Mouse (Mus musculus): ENCODE measurements at regions not wholly inside any gene's neighbourhood (a gene's known extent, or its start where the extent isn't known, plus 50 kb on each side); places are given as distances from the start of the nearest gene placed in this dataset.

GRCm38 (mm10) chr5:16487969-16488368 lies 65.3 kb upstream of the Hgf start:
- TF ChIP-seq MAFK (IDR thresholded peaks at IDR 0.05; ENCODE audit: insufficient replicate concordance, low read length) (no peak), UBTF (IDR thresholded peaks at IDR 0.05; ENCODE audit: low read depth, low read length) (no peak), ZC3H11A (IDR thresholded peaks at IDR 0.05; ENCODE audit: low read depth, low read length) (no peak), CHD1 (IDR thresholded peaks at IDR 0.05; ENCODE audit: low read depth, low read length) (no peak), CTCF (conservative IDR thresholded peaks at IDR 0.05 in 1 of 2, IDR thresholded peaks at IDR 0.05 in 1 of 2; ENCODE audit: low read depth in 2 of 2, low read length in 2 of 2) (no peak)
- Histone ChIP-seq H3K9me3 (replicated peaks; ENCODE audit: low read length) (no peaks in the 10 kb centered on the region), H3K9ac (ENCODE audit: insufficient read depth, low read depth) (no peak overlapping the region), H3K79me2 (replicated peaks; ENCODE audit: control insufficient read depth, extremely low read depth, insufficient read depth, poor library complexity, severe bottlenecking) (no peaks in the 10 kb centered on the region), H3K4me3 (replicated peaks in 1 of 3; ENCODE audit: low read depth in 2 of 3, low read length in 2 of 3, poor library complexity in 1 of 3) (no peak overlapping the region), H3K27ac (ENCODE audit: insufficient read depth, low read depth) (no peak overlapping the region), H3K4me2 (ENCODE audit: insufficient read depth, low read depth, poor library complexity, severe bottlenecking) (no peak overlapping the region), H3K4me1 (ENCODE audit: control insufficient read depth in 1 of 2, insufficient read depth in 2 of 2) (no peaks in the 10 kb centered on the region), H3K27me3 (replicated peaks) (no peaks in the 10 kb centered on the region), H3K36me3 (replicated peaks in 1 of 2; ENCODE audit: control insufficient read depth in 1 of 2, insufficient read depth in 1 of 2, low read length in 1 of 2) (no peaks in the 10 kb centered on the region)
- in situ Hi-C loops (cut with MboI; ENCODE audit: low pct_ligation_motif_present, low pct_unique_long_range_greater_than_20kb, low sequenced_read_pairs), result no loop called here
- dilution Hi-C loops (cut with MboI; ENCODE audit: extremely low pct_ligation_motif_present, extremely low pct_unique_long_range_greater_than_20kb, low sequenced_read_pairs), result no loop called here
- no peak for DNase-seq (ENCODE audit: extremely low read depth)

GRCm38 (mm10) chr5:16489803-16490202 lies 63.5 kb upstream of the Hgf start:
- Histone ChIP-seq H3K9me3 (replicated peaks; ENCODE audit: low read length) (no peaks in the 10 kb centered on the region), H3K27ac (ENCODE audit: insufficient read depth, low read depth) (no peak overlapping the region), H3K4me3 (replicated peaks in 1 of 3; ENCODE audit: low read depth in 2 of 3, low read length in 2 of 3, poor library complexity in 1 of 3) (no peak overlapping the region), H3K79me2 (replicated peaks; ENCODE audit: control insufficient read depth, extremely low read depth, insufficient read depth, poor library complexity, severe bottlenecking) (no peaks in the 10 kb centered on the region), H3K27me3 (replicated peaks) (no peaks in the 10 kb centered on the region), H3K4me2 (ENCODE audit: insufficient read depth, low read depth, poor library complexity, severe bottlenecking) (no peak overlapping the region), H3K36me3 (replicated peaks in 1 of 2; ENCODE audit: control insufficient read depth in 1 of 2, insufficient read depth in 1 of 2, low read length in 1 of 2) (no peaks in the 10 kb centered on the region), H3K9ac (ENCODE audit: insufficient read depth, low read depth) (no peak overlapping the region), H3K4me1 (ENCODE audit: control insufficient read depth in 1 of 2, insufficient read depth in 2 of 2) (no peaks in the 10 kb centered on the region)
- TF ChIP-seq GABPA (IDR thresholded peaks at IDR 0.05; ENCODE audit: insufficient replicate concordance, low read depth, low read length) (no peak), MAZ (IDR thresholded peaks at IDR 0.05; ENCODE audit: low read depth, low read length) (no peak), CHD1 (IDR thresholded peaks at IDR 0.05; ENCODE audit: low read depth, low read length) (no peak), NELFE (IDR thresholded peaks at IDR 0.05; ENCODE audit: low read depth, low read length) (no peak)
- in situ Hi-C loops (cut with MboI; ENCODE audit: low pct_ligation_motif_present, low pct_unique_long_range_greater_than_20kb, low sequenced_read_pairs), result no loop called here
- dilution Hi-C loops (cut with MboI; ENCODE audit: extremely low pct_ligation_motif_present, extremely low pct_unique_long_range_greater_than_20kb, low sequenced_read_pairs), result no loop called here
- DNase-seq (ENCODE audit: extremely low read depth), result no peak

GRCm38 (mm10) chr5:16499891-16500290 lies 53.4 kb upstream of the Hgf start:
- in situ Hi-C loops (cut with MboI; ENCODE audit: low pct_ligation_motif_present, low pct_unique_long_range_greater_than_20kb, low sequenced_read_pairs) (no loop called here), dilution Hi-C loops (cut with MboI; ENCODE audit: extremely low pct_ligation_motif_present, extremely low pct_unique_long_range_greater_than_20kb, low sequenced_read_pairs) (no loop called here)
- H3K9me3 ChIP-seq (replicated peaks; ENCODE audit: low read length), result peaks cover 3% of the 10 kb centered on the region
- TF ChIP-seq MYC (IDR thresholded peaks at IDR 0.05; ENCODE audit: low read depth, low read length) (no peak), POLR2A (IDR thresholded peaks at IDR 0.05; ENCODE audit: low read depth, low read length) (no peak), CHD2 (IDR thresholded peaks at IDR 0.05; ENCODE audit: low read length) (no peak), MEF2A (IDR thresholded peaks at IDR 0.05; ENCODE audit: borderline replicate concordance, low read depth, low read length) (no peak), IRF4 (IDR thresholded peaks at IDR 0.05; ENCODE audit: low read depth, low read length) (no peak), ETS1 (conservative IDR thresholded peaks at IDR 0.05; ENCODE audit: low read depth, low read length) (no peak)
- H3K27ac ChIP-seq (ENCODE audit: insufficient read depth, low read depth), result no peak overlapping the region
- H3K4me2 ChIP-seq (ENCODE audit: insufficient read depth, low read depth, poor library complexity, severe bottlenecking), result no peak overlapping the region
- H3K4me1 ChIP-seq (ENCODE audit: control insufficient read depth in 1 of 2, insufficient read depth in 2 of 2), result no peaks in the 10 kb centered on the region
- H3K9ac ChIP-seq (ENCODE audit: insufficient read depth, low read depth), result no peak overlapping the region
- no peaks in the 10 kb centered on the region for H3K36me3 ChIP-seq (replicated peaks in 1 of 2; ENCODE audit: control insufficient read depth in 1 of 2, insufficient read depth in 1 of 2, low read length in 1 of 2)
- H3K27me3 ChIP-seq (replicated peaks), result no peaks in the 10 kb centered on the region
- DNase-seq (ENCODE audit: extremely low read depth), result no peak
- no peak overlapping the region for H3K4me3 ChIP-seq (replicated peaks in 1 of 3; ENCODE audit: low read depth in 2 of 3, low read length in 2 of 3, poor library complexity in 1 of 3)
- no peaks in the 10 kb centered on the region for H3K79me2 ChIP-seq (replicated peaks; ENCODE audit: control insufficient read depth, extremely low read depth, insufficient read depth, poor library complexity, severe bottlenecking)
